Mouse (Mus musculus) kidney, postnatal 0 days (tissue): ENCODE data around the gene Gm42878. TPM values are rescaled to one million over a fixed set of nuclear protein-coding genes. Genes with fewer than 3 reads are reported as not detected.

Experiments used
- ATAC-seq: fragments of 200-750 bp; cut with Nextera tagmentation; replicated peaks from 2 replicates; pipeline ENCODE4 v1.8.0; 2017; ENCODE audit warnings: low read depth, moderate number of reproducible peaks, moderate TSS enrichment, moderate library complexity; ENCODE audit not compliant: low FRiP score
- DNase-seq: peaks from one replicate; pipeline ENCODE4 v3.0.0-alpha.2; 2016; ENCODE audit warnings: low spot score
- H3K27ac ChIP-seq: fragments of 300-500 bp; sonication (generic); 2 replicates; pipeline ENCODE4 v1.5.1; 2014; ENCODE audit warnings: mild to moderate bottlenecking
- H3K27me3 ChIP-seq: fragments of 300-500 bp; sonication (generic); 2 replicates; pipeline ENCODE4 v1.6.1; 2014; ENCODE audit warnings: low read length, mixed read lengths; ENCODE audit not compliant: insufficient read depth
- H3K36me3 ChIP-seq: fragments of 300-500 bp; sonication (generic); 2 replicates; pipeline ENCODE4 v1.6.1; 2014; ENCODE audit warnings: low read length, mixed read lengths; ENCODE audit not compliant: insufficient read depth
- H3K4me1 ChIP-seq: fragments of 300-500 bp; sonication (generic); replicated peaks from 2 replicates; pipeline ENCODE4 v1.6.1; 2014; ENCODE audit warnings: antibody characterized with exemption, low read length, mixed read lengths; ENCODE audit not compliant: insufficient read depth
- H3K4me2 ChIP-seq: fragments of 300-500 bp; sonication (generic); 2 replicates; pipeline ENCODE4 v1.6.1; 2014; ENCODE audit warnings: mild to moderate bottlenecking, low read length, moderate library complexity, mixed read lengths
- H3K4me3 ChIP-seq: fragments of 300-500 bp; sonication (generic); replicated peaks from 2 replicates; pipeline ENCODE4 v1.5.1; 2014; ENCODE audit warnings: low read depth, low read length
- H3K9ac ChIP-seq: fragments of 300-500 bp; sonication (generic); 2 replicates; pipeline ENCODE4 v1.6.1; 2014; ENCODE audit warnings: low read depth, low read length
- H3K9me3 ChIP-seq: fragments of 300-500 bp; sonication (generic); replicated peaks from 2 replicates; pipeline ENCODE4 v1.6.1; 2016; ENCODE audit warnings: low read length, inconsistent platforms, mixed read lengths
- CTCF ChIP-seq: IDR thresholded peaks from 2 replicates; pipeline ENCODE4 v1.5.1; 2016; ENCODE audit warnings: antibody characterized with exemption, low read depth, mild to moderate bottlenecking, moderate library complexity
- WGBS: fragments of 180-500 bp; shearing (Covaris S2); extraction: QIAGEN DNeasy Blood & Tissue Kit; methylation state at CpG from one replicate; pipeline ENCODE4 v1.1.7; 2014; 5-methylcytosine and 5-hydroxymethylcytosine counted together
- polyA plus RNA-seq: library from polyadenylated mRNA; unstranded; fragments of >200 nt; fragmentation: Nextera tagmentation; extraction: Ambion mirVana; gene quantifications from 2 replicates; pipeline ENCODE4 v1.2.1, GENCODE M21; 2015

Gm42878 gene
- polyA plus RNA-seq, 1 experiment from 2014 or later, result 0.32 TPM

- H3K4me1 ChIP-seq, result no peaks in the 10 kb centered on the region
- no peaks in the 10 kb centered on the region for H3K27me3 ChIP-seq
- 32% methylated on average over 3 of the region's 3 CpGs for whole genome bisulfite sequencing
- TF ChIP-seq CTCF, result peak; percentile 86
- H3K9ac ChIP-seq, result no peak overlapping the region
- H3K36me3 ChIP-seq, result no peaks in the 10 kb centered on the region
- H3K4me2 ChIP-seq, result no peak overlapping the region
- ATAC-seq (no peak), DNase-seq (peak; percentile 87)
- H3K9me3 ChIP-seq, result no peaks in the 10 kb centered on the region
- no peak overlapping the region for H3K27ac ChIP-seq
- no peak overlapping the region for H3K4me3 ChIP-seq
Observed at GRCm38 (mm10) chr5:121477680-121478079, 67.6 kb downstream of the Gm42878 start.

DNA sequence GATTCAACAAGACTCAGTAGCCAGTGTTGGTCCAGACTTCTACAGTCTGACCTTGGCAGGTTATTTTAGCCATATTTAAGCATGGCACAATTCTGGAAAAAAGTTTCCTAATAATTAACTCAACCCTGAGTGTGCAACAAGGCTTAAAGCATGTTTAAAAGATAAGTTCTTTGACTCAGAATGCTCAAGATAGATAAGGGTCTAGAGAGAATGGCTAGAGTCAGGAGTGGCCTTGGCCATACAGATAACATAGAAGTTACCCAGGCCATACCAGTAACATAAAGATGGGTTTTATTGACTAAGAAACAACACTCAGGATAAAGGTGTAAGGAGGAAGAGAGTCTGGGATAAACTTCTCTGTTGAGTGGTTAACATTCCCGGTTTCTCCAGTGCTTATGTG is 69.2 kb downstream of the Gm42878 start:
- Histone ChIP-seq H3K4me1 (no peaks in the 10 kb centered on the region), H3K4me3 (no peak overlapping the region), H3K36me3 (no peaks in the 10 kb centered on the region), H3K9me3 (no peaks in the 10 kb centered on the region), H3K27me3 (no peaks in the 10 kb centered on the region), H3K9ac (no peak overlapping the region), H3K4me2 (no peak overlapping the region), H3K27ac (no peak overlapping the region)
- WGBS, result 86% methylated on average over 1 of the region's 1 CpGs
- DNase-seq (no peak), ATAC-seq (no peak)
- no peak for TF ChIP-seq CTCF

GRCm38 (mm10) chr5:121474610-121475009 is 70.7 kb downstream of the Gm42878 start:
- no peak overlapping the region for H3K9ac ChIP-seq
- ATAC-seq (no peak), DNase-seq (no peak)
- H3K4me2 ChIP-seq, result no peak overlapping the region
- no peaks in the 10 kb centered on the region for H3K36me3 ChIP-seq
- no peak overlapping the region for H3K27ac ChIP-seq
- H3K27me3 ChIP-seq, result no peaks in the 10 kb centered on the region
- no peaks in the 10 kb centered on the region for H3K9me3 ChIP-seq
- 56% methylated on average over 7 of the region's 7 CpGs for WGBS
- no peaks in the 10 kb centered on the region for H3K4me1 ChIP-seq
- no peak for TF ChIP-seq CTCF
- H3K4me3 ChIP-seq, result no peak overlapping the region

DNA sequence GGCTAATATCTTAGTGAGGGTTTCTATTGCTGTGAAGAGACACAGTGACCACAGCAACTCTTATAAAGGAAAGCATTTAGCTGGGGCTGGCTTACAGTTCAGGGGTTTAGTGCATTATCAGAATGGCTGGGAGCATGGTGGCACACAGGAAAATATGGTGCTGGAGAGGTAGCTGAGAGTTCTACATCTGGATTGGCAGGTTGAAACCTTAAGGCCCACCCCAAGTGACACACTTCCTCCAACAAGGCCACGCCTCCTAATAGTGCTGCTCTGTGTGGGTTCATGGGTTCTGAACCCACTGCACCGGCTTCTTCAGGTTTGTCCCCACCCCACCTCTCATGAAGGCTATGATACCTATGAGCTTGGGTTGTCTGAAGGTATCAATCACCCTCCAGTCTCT is 72.9 kb downstream of the Gm42878 start:
- no peaks in the 10 kb centered on the region for H3K36me3 ChIP-seq
- no peak overlapping the region for H3K4me3 ChIP-seq
- no peak overlapping the region for H3K9ac ChIP-seq
- ATAC-seq, result no peak
- no peaks in the 10 kb centered on the region for H3K9me3 ChIP-seq
- H3K27me3 ChIP-seq, result no peaks in the 10 kb centered on the region
- no peak overlapping the region for H3K4me2 ChIP-seq
- TF ChIP-seq CTCF, result no peak
- H3K27ac ChIP-seq, result no peak overlapping the region
- no peaks in the 10 kb centered on the region for H3K4me1 ChIP-seq
- no peak for DNase-seq
- WGBS, result 79% methylated on average over 2 of the region's 2 CpGs

DNA sequence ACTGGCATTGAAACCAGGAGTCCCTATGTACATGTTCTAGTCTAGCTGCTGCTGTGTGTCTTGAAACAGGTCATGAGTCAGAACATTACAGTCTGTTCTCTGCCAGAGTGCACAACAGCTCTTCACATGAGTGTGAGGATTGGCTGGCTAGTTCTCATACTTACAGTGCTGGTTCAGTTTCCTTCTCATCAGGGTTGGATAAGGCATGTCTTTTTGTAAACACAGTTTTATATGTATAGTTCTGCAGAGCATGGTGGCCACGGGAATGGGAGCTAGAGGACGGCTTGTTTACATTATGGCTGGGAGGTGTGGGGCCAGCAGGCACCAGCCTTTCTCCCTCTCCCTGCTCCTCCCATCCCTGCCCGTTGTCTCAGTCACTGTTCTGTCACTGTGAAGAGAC is 75.7 kb downstream of the Gm42878 start:
- no peak for ATAC-seq
- Histone ChIP-seq H3K27me3 (no peaks in the 10 kb centered on the region), H3K9me3 (no peaks in the 10 kb centered on the region), H3K9ac (no peak overlapping the region), H3K4me3 (no peak overlapping the region), H3K4me2 (no peak overlapping the region), H3K4me1 (no peaks in the 10 kb centered on the region), H3K36me3 (no peaks in the 10 kb centered on the region), H3K27ac (no peak overlapping the region)
- no peak for DNase-seq
- TF ChIP-seq CTCF, result no peak
- WGBS, result 9% methylated on average over 3 of the region's 3 CpGs

Other genes with a start within 250 kb of the Gm42878 start
- 47.3 and 54.6 TPM in 2 replicates for gene Trafd1, start 159.8 kb downstream of the Gm42878 start, polyA plus RNA-seq
- gene Naa25, start 147.5 kb downstream of the Gm42878 start, polyA plus RNA-seq, result 24.4 and 29.6 TPM in 2 replicates
- gene Tmem116, start 93.6 kb downstream of the Gm42878 start, polyA plus RNA-seq, result 32.7 and 36.8 TPM in 2 replicates
- gene Erp29, start 93.0 kb downstream of the Gm42878 start, polyA plus RNA-seq, result 190 and 195 TPM in 2 replicates
- 0.12 and 0.28 TPM in 2 replicates for gene Adam1b, start 42.0 kb downstream of the Gm42878 start, polyA plus RNA-seq
- gene Adam1a, start within 50 bp of the Gm42878 start, polyA plus RNA-seq, result 0.72 and 1.0 TPM in 2 replicates
- 35.5 and 40.2 TPM in 2 replicates for gene Mapkapk5, start 423 bp upstream of the Gm42878 start, polyA plus RNA-seq
- 203 and 226 TPM in 2 replicates for gene Aldh2, start 48.3 kb upstream of the Gm42878 start, polyA plus RNA-seq
- gene Acad12, start 73.5 kb upstream of the Gm42878 start, polyA plus RNA-seq, result 3.8 and 5.0 TPM in 2 replicates
- 7.6 and 8.2 TPM in 2 replicates for gene Acad10, start 115.0 kb upstream of the Gm42878 start, polyA plus RNA-seq
- 37.3 and 39.2 TPM in 2 replicates for gene Brap, start 115.1 kb upstream of the Gm42878 start, polyA plus RNA-seq
- gene Atxn2, start 165.9 kb upstream of the Gm42878 start, polyA plus RNA-seq, result 53.7 and 68.5 TPM in 2 replicates